Mouse (Mus musculus): ENCODE data around the gene Hexdc. TPM values are rescaled to one million over a fixed set of nuclear protein-coding genes. Genes with fewer than 3 reads are reported as not detected.

Gene Hexdc
- polyA plus RNA-seq, 1 experiment from 2014 or later: 37.0 TPM

GRCm38 (mm10) chr11:121261074-121261473 is 56.8 kb downstream of the Hexdc start:
- WGBS: 54% methylated on average over 2 of the region's 2 CpGs
- Histone ChIP-seq H3K36me3 (ENCODE audit: control insufficient read depth, insufficient read depth, low read length) (peaks cover 20% of the 10 kb centered on the region), H3K4me2 (ENCODE audit: low read depth, low read length) (peak overlapping the region; percentile 95), H3K27ac (ENCODE audit: low read depth, low read length) (no peak overlapping the region), H3K4me3 (ENCODE audit: low read depth, low read length) (peak overlapping the region; percentile 95), H3K4me1 (ENCODE audit: control insufficient read depth, insufficient read depth, low read length) (peaks cover 21% of the 10 kb centered on the region), H3K9me3 (ENCODE audit: control insufficient read depth, low read length) (no peaks in the 10 kb centered on the region), H3K9ac (replicated peaks; ENCODE audit: low read depth, low read length) (peak overlapping the region; percentile 97), H3K27me3 (ENCODE audit: control insufficient read depth, insufficient read depth, low read length) (no peaks in the 10 kb centered on the region)
- no peak for ATAC-seq (ENCODE audit: low read depth)

Other genes with a start within 250 kb of the Hexdc start
- 57.8 and 81.1 TPM in 2 replicates for gene Csnk1d, start 213.1 kb upstream of the Hexdc start, polyA plus RNA-seq (2014; fragmentation: Nextera tagmentation; extraction: Ambion mirVana)
- gene Cd7, start 165.0 kb upstream of the Hexdc start, polyA plus RNA-seq (2014; fragmentation: Nextera tagmentation; extraction: Ambion mirVana): not detected in 2 replicates
- not detected in 2 replicates for gene Sectm1b, start 140.9 kb upstream of the Hexdc start, polyA plus RNA-seq (2014; fragmentation: Nextera tagmentation; extraction: Ambion mirVana)
- not detected in 2 replicates for gene Sectm1a, start 123.2 kb upstream of the Hexdc start, polyA plus RNA-seq (2014; fragmentation: Nextera tagmentation; extraction: Ambion mirVana)
- not detected in 2 replicates for gene Tex19.2, start 85.8 kb upstream of the Hexdc start, polyA plus RNA-seq (2014; fragmentation: Nextera tagmentation; extraction: Ambion mirVana)
- not detected in 2 replicates for gene Tex19.1, start 58.3 kb upstream of the Hexdc start, polyA plus RNA-seq (2014; fragmentation: Nextera tagmentation; extraction: Ambion mirVana)
- gene Uts2r, start 44.2 kb upstream of the Hexdc start, polyA plus RNA-seq (2014; fragmentation: Nextera tagmentation; extraction: Ambion mirVana): 0.15 and 0.23 TPM in 2 replicates
- gene Ogfod3, start 278 bp downstream of the Hexdc start, polyA plus RNA-seq (2014; fragmentation: Nextera tagmentation; extraction: Ambion mirVana): 27.2 and 32.0 TPM in 2 replicates
- gene Cybc1, start 24.9 kb downstream of the Hexdc start, polyA plus RNA-seq (2014; fragmentation: Nextera tagmentation; extraction: Ambion mirVana): 36.3 and 39.5 TPM in 2 replicates
- 93.2 and 96.5 TPM in 2 replicates for gene Narf, start 32.8 kb downstream of the Hexdc start, polyA plus RNA-seq (2014; fragmentation: Nextera tagmentation; extraction: Ambion mirVana)
- gene Foxk2, start 55.6 kb downstream of the Hexdc start, polyA plus RNA-seq (2014; fragmentation: Nextera tagmentation; extraction: Ambion mirVana): 15.1 and 16.5 TPM in 2 replicates
- 93.7 and 100 TPM in 2 replicates for gene Wdr45b, start 150.0 kb downstream of the Hexdc start, polyA plus RNA-seq (2014; fragmentation: Nextera tagmentation; extraction: Ambion mirVana)
- gene Rab40b, start 183.8 kb downstream of the Hexdc start, polyA plus RNA-seq (2014; fragmentation: Nextera tagmentation; extraction: Ambion mirVana): 13.4 and 16.7 TPM in 2 replicates
- 8.6 and 9.2 TPM in 2 replicates for gene Fn3krp, start 217.0 kb downstream of the Hexdc start, polyA plus RNA-seq (2014; fragmentation: Nextera tagmentation; extraction: Ambion mirVana)
- 6.4 and 8.1 TPM in 2 replicates for gene Fn3k, start 230.5 kb downstream of the Hexdc start, polyA plus RNA-seq (2014; fragmentation: Nextera tagmentation; extraction: Ambion mirVana)
- gene Tbcd, start 247.5 kb downstream of the Hexdc start, polyA plus RNA-seq (2014; fragmentation: Nextera tagmentation; extraction: Ambion mirVana): 39.2 and 58.4 TPM in 2 replicates

All from neural tube, embryonic 14.5 days (tissue).